Mouse (Mus musculus): Measurements from ENCODE around the gene Epha10. TPM values are rescaled to one million over a fixed set of nuclear protein-coding genes. Genes with fewer than 3 reads are reported as not detected.

Gene Epha10
- polyA plus RNA-seq, 1 experiment: not detected

- no peaks in the 10 kb centered on the region for H3K9me3 ChIP-seq (ENCODE audit: control insufficient read depth, low read length)
- H3K27me3 ChIP-seq (ENCODE audit: control insufficient read depth): no peaks in the 10 kb centered on the region
- TF ChIP-seq GATA1 (IDR thresholded peaks at IDR 0.05; ENCODE audit: low read length): no peak
- TF ChIP-seq TAL1 (IDR thresholded peaks at IDR 0.05; ENCODE audit: low read length): no peak
- H3K36me3 ChIP-seq (ENCODE audit: control insufficient read depth): no peaks in the 10 kb centered on the region
- H3K4me3 ChIP-seq (replicated peaks): no peak overlapping the region
- H3K4me1 ChIP-seq (ENCODE audit: control insufficient read depth): no peaks in the 10 kb centered on the region
These were observed 72.8 kb downstream of the Epha10 start for GRCm38 (mm10) chr4:124953546-124953945.

DNA sequence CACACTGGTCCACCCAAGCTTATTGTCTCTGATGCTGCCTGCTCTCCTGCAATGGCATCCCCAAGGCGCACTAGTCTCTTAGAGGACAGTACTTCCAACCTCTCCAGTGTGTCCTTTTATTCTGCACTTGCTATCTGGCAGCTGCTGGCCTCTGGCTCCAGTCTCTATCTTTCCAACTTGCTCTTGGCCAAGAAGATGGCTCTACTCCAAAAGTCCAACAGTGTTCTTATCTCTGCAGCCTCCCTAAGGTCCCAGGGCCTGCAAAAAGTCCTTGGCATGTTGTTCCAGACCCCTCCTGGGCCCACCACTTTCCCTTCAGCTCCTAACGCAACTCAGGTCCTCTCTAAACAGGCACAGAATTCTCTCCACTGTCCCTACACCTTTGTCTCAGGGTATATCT lies 76.6 kb downstream of the Epha10 start:
- no peaks in the 10 kb centered on the region for H3K9me3 ChIP-seq (ENCODE audit: control insufficient read depth, low read length)
- H3K36me3 ChIP-seq (ENCODE audit: control insufficient read depth): no peaks in the 10 kb centered on the region
- TF ChIP-seq TAL1 (IDR thresholded peaks at IDR 0.05; ENCODE audit: low read length): no peak
- H3K27me3 ChIP-seq (ENCODE audit: control insufficient read depth): no peaks in the 10 kb centered on the region
- H3K4me3 ChIP-seq (replicated peaks): no peak overlapping the region
- no peaks in the 10 kb centered on the region for H3K4me1 ChIP-seq (ENCODE audit: control insufficient read depth)

DNA sequence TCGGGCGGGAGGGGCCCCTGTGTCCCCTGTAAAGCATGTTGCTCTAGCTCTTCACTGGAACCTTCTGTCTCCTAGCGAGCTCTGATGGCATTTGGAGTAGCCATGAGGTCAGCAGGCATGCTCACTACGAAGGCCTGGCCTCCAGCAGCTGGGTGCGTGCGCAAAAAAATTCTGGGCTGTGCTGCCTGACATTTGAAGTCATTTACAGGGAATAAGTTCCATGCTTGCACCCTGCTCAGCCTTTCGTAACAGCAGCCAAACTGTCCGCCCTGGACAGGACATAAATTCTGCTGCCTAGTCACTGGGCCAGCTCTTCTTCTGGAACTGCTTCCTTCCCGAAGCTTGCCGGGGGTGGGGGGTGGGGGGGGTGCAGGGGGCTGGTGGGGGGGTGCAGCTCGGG lies 78.4 kb downstream of the Epha10 start:
- TF ChIP-seq TAL1 (IDR thresholded peaks at IDR 0.05; ENCODE audit: low read length) (no peak), GATA1 (IDR thresholded peaks at IDR 0.05; ENCODE audit: low read length) (no peak)
- Histone ChIP-seq H3K9me3 (ENCODE audit: control insufficient read depth, low read length) (no peaks in the 10 kb centered on the region), H3K27me3 (ENCODE audit: control insufficient read depth) (no peaks in the 10 kb centered on the region), H3K4me1 (ENCODE audit: control insufficient read depth) (no peaks in the 10 kb centered on the region), H3K36me3 (ENCODE audit: control insufficient read depth) (no peaks in the 10 kb centered on the region), H3K4me3 (replicated peaks) (no peak overlapping the region)

GRCm38 (mm10) chr4:124960940-124961339 lies 80.2 kb downstream of the Epha10 start:
- H3K4me1 ChIP-seq (ENCODE audit: control insufficient read depth): no peaks in the 10 kb centered on the region
- no peaks in the 10 kb centered on the region for H3K9me3 ChIP-seq (ENCODE audit: control insufficient read depth, low read length)
- H3K36me3 ChIP-seq (ENCODE audit: control insufficient read depth): no peaks in the 10 kb centered on the region
- TF ChIP-seq TAL1 (IDR thresholded peaks at IDR 0.05; ENCODE audit: low read length) (no peak), GATA1 (IDR thresholded peaks at IDR 0.05; ENCODE audit: low read length) (no peak)
- H3K27me3 ChIP-seq (ENCODE audit: control insufficient read depth): no peaks in the 10 kb centered on the region
- no peak overlapping the region for H3K4me3 ChIP-seq (replicated peaks)

GRCm38 (mm10) chr4:124962576-124962975 lies 81.9 kb downstream of the Epha10 start:
- Histone ChIP-seq H3K36me3 (ENCODE audit: control insufficient read depth) (no peaks in the 10 kb centered on the region), H3K27me3 (ENCODE audit: control insufficient read depth) (no peaks in the 10 kb centered on the region), H3K9me3 (ENCODE audit: control insufficient read depth, low read length) (no peaks in the 10 kb centered on the region), H3K4me1 (ENCODE audit: control insufficient read depth) (no peaks in the 10 kb centered on the region), H3K4me3 (replicated peaks) (no peak overlapping the region)
- TF ChIP-seq GATA1 (IDR thresholded peaks at IDR 0.05; ENCODE audit: low read length): no peak
- TF ChIP-seq TAL1 (IDR thresholded peaks at IDR 0.05; ENCODE audit: low read length): no peak

- H3K4me1 ChIP-seq (ENCODE audit: control insufficient read depth): no peaks in the 10 kb centered on the region
- H3K4me3 ChIP-seq (replicated peaks): no peak overlapping the region
- H3K27me3 ChIP-seq (ENCODE audit: control insufficient read depth): peaks cover 4% of the 10 kb centered on the region; the same call in 1 of the 2 replicates
- no peaks in the 10 kb centered on the region for H3K9me3 ChIP-seq (ENCODE audit: control insufficient read depth, low read length)
- TF ChIP-seq GATA1 (IDR thresholded peaks at IDR 0.05; ENCODE audit: low read length): no peak
- TF ChIP-seq TAL1 (IDR thresholded peaks at IDR 0.05; ENCODE audit: low read length): no peak
- no peaks in the 10 kb centered on the region for H3K36me3 ChIP-seq (ENCODE audit: control insufficient read depth)
These were observed 84.4 kb downstream of the Epha10 start for GRCm38 (mm10) chr4:124964912-124965599.

Other genes with a start within 250 kb of the Epha10 start
- gene Pou3f1, start 224.1 kb upstream of the Epha10 start, polyA plus RNA-seq (2012): 0.01 and 0.02 TPM in 2 replicates
- gene Utp11, start 187.3 kb upstream of the Epha10 start, polyA plus RNA-seq (2012): 0.19 and 0.50 TPM in 2 replicates
- gene Fhl3, start 180.2 kb upstream of the Epha10 start, polyA plus RNA-seq (2012): 0.05 and 0.09 TPM in 2 replicates
- 2.5 and 3.6 TPM in 2 replicates for gene Sf3a3, start 166.1 kb upstream of the Epha10 start, polyA plus RNA-seq (2012)
- 1.5 and 2.5 TPM in 2 replicates for gene Inpp5b, start 139.0 kb upstream of the Epha10 start, polyA plus RNA-seq (2012)
- 3.1 and 3.6 TPM in 2 replicates for gene Mtf1, start 78.8 kb upstream of the Epha10 start, polyA plus RNA-seq (2012)
- 0.76 and 1.0 TPM in 2 replicates for gene Yrdc, start 30.2 kb upstream of the Epha10 start, polyA plus RNA-seq (2012)
- gene 1110065P20Rik, start 29.7 kb upstream of the Epha10 start, polyA plus RNA-seq (2012): 0.90 and 1.2 TPM in 2 replicates
- gene Maneal, start 18.7 kb upstream of the Epha10 start, polyA plus RNA-seq (2012): not detected in 2 replicates
- gene 9930104L06Rik, start 56.1 kb downstream of the Epha10 start, polyA plus RNA-seq (2012): 0.52 and 0.61 TPM in 2 replicates
- 34.5 and 34.6 TPM in 2 replicates for gene Cdca8, start 58.4 kb downstream of the Epha10 start, polyA plus RNA-seq (2012)
- 0.02 TPM in 1 of 2 replicates, not detected in the other for gene Rspo1, start 105.5 kb downstream of the Epha10 start, polyA plus RNA-seq (2012)
- gene Gnl2, start 135.7 kb downstream of the Epha10 start, polyA plus RNA-seq (2012): 2.1 and 3.1 TPM in 2 replicates
- gene Dnali1, start 184.8 kb downstream of the Epha10 start, polyA plus RNA-seq (2012): not detected in 2 replicates
- 2.3 and 3.2 TPM in 2 replicates for gene Snip1, start 185.8 kb downstream of the Epha10 start, polyA plus RNA-seq (2012)
- 14.6 and 15.6 TPM in 2 replicates for gene Meaf6, start 204.2 kb downstream of the Epha10 start, polyA plus RNA-seq (2012)
- gene Zc3h12a, start 246.9 kb downstream of the Epha10 start, polyA plus RNA-seq (2012): 0.13 and 0.19 TPM in 2 replicates